Mouse (Mus musculus) heart, embryonic 13.5 days (tissue): ENCODE data around the gene Ccdc141. TPM values are rescaled to one million over a fixed set of nuclear protein-coding genes. Genes with fewer than 3 reads are reported as not detected.
"Not testable (repeated sequence)": the region's sequence is repeated elsewhere in the genome, so short reads cannot be mapped to it uniquely, and the experiment has no call there.

Experiments
- ATAC-seq: fragments of 200-750 bp; cut with Nextera tagmentation; 2 replicates; pipeline ENCODE4 v1.8.0; 2017; ENCODE audit warnings: moderate TSS enrichment; ENCODE audit not compliant: insufficient number of reproducible peaks, low FRiP score, low TSS enrichment; ENCODE audit errors: extremely low read depth
- H3K27ac ChIP-seq: fragments of 300-500 bp; sonication (generic); replicated peaks from 2 replicates; pipeline ENCODE4 v1.5.1; 2015; ENCODE audit warnings: moderate library complexity, mild to moderate bottlenecking, inconsistent platforms
- H3K27me3 ChIP-seq: fragments of 300-500 bp; sonication (generic); replicated peaks from 2 replicates; pipeline ENCODE4 v1.6.1; 2015; ENCODE audit warnings: mild to moderate bottlenecking, inconsistent platforms
- H3K36me3 ChIP-seq: fragments of 300-500 bp; sonication (generic); 2 replicates; pipeline ENCODE4 v1.6.1; 2015; ENCODE audit warnings: mild to moderate bottlenecking, inconsistent platforms
- H3K4me1 ChIP-seq: fragments of 300-500 bp; sonication (generic); 2 replicates; pipeline ENCODE4 v1.6.1; 2015; ENCODE audit warnings: inconsistent platforms
- H3K4me2 ChIP-seq: fragments of 300-500 bp; sonication (generic); 2 replicates; pipeline ENCODE4 v1.6.1; 2015; ENCODE audit warnings: inconsistent platforms, mild to moderate bottlenecking, moderate library complexity
- H3K4me3 ChIP-seq: fragments of 300-500 bp; sonication (generic); 2 replicates; pipeline ENCODE4 v1.5.1; 2015; ENCODE audit warnings: moderate library complexity, mild to moderate bottlenecking, inconsistent platforms
- H3K9ac ChIP-seq: fragments of 300-500 bp; sonication (generic); 2 replicates; pipeline ENCODE4 v1.6.1; 2015; ENCODE audit warnings: inconsistent platforms, mild to moderate bottlenecking, moderate library complexity
- H3K9me3 ChIP-seq: fragments of 300-500 bp; sonication (generic); 2 replicates; pipeline ENCODE4 v1.6.1; 2016; ENCODE audit warnings: inconsistent platforms
- WGBS: fragments of 180-500 bp; shearing (Covaris S2); methylation state at CpG from one replicate; pipeline ENCODE4 v1.1.7; 2015; ENCODE audit warnings: mixed read lengths; 5-methylcytosine and 5-hydroxymethylcytosine counted together
- polyA plus RNA-seq: library from polyadenylated mRNA; unstranded; fragments of >200 nt; fragmentation: Nextera tagmentation; extraction: Ambion mirVana; gene quantifications from 2 replicates; pipeline ENCODE4 v1.2.1, GENCODE M21; 2015

Ccdc141 gene
- polyA plus RNA-seq, 1 experiment from 2014 or later = 156 TPM

DNA sequence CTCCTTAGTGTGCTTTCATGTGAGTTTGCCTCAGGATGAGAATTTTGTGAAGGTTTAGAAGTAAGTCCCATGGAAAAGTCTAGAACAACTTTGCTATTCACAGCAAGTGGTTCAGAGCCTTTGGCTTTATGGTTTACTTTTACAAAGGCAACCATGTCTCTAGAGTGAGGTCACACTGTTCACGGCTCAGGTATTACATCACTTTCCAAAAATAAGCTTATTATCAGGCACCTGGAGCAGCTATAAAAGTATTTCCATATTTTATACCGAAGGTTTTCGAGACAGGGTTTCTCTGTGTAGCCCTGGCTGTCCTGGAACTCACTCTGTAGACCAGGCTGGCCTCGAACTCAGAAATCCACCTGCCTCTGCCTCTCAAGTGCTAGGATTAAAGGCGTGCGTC is 157.0 kb downstream of the Ccdc141 start:
- H3K4me2 ChIP-seq, H3K9me3 ChIP-seq, H3K9ac ChIP-seq, H3K4me3 ChIP-seq, H3K27me3 ChIP-seq, ATAC-seq: not testable (repeated sequence)
- Histone ChIP-seq H3K27ac (peak overlapping the region; percentile 43), H3K36me3 (peaks cover 82% of the 10 kb centered on the region), H3K4me1 (peaks cover 24% of the 10 kb centered on the region)
- 71% methylated on average over 6 of the region's 6 CpGs for WGBS

- H3K9me3 ChIP-seq = no peaks in the 10 kb centered on the region
- no peaks in the 10 kb centered on the region for H3K27me3 ChIP-seq
- no peak overlapping the region for H3K4me2 ChIP-seq
- ATAC-seq = no peak
- H3K9ac ChIP-seq = no peak overlapping the region
- H3K27ac ChIP-seq = peak overlapping the region; percentile 26; the same call in 1 of the 2 replicates
- WGBS = 64% methylated on average over 5 of the region's 5 CpGs
- H3K4me3 ChIP-seq = no peak overlapping the region
- H3K4me1 ChIP-seq = peaks cover 24% of the 10 kb centered on the region
- H3K36me3 ChIP-seq = peaks cover 70% of the 10 kb centered on the region
Measured at GRCm38 (mm10) chr2:77011981-77012380, 158.5 kb downstream of the Ccdc141 start.

GRCm38 (mm10) chr2:77007015-77007414 is 163.4 kb downstream of the Ccdc141 start:
- ATAC-seq = no peak
- no peak overlapping the region for H3K4me3 ChIP-seq
- no peaks in the 10 kb centered on the region for H3K9me3 ChIP-seq
- H3K9ac ChIP-seq = no peak overlapping the region
- no peak overlapping the region for H3K4me2 ChIP-seq
- 79% methylated on average over 7 of the region's 7 CpGs for WGBS
- peaks cover 27% of the 10 kb centered on the region for H3K36me3 ChIP-seq
- H3K27ac ChIP-seq = no peak overlapping the region
- no peaks in the 10 kb centered on the region for H3K27me3 ChIP-seq
- peaks cover 2% of the 10 kb centered on the region; the same call in 1 of the 2 replicates for H3K4me1 ChIP-seq

DNA sequence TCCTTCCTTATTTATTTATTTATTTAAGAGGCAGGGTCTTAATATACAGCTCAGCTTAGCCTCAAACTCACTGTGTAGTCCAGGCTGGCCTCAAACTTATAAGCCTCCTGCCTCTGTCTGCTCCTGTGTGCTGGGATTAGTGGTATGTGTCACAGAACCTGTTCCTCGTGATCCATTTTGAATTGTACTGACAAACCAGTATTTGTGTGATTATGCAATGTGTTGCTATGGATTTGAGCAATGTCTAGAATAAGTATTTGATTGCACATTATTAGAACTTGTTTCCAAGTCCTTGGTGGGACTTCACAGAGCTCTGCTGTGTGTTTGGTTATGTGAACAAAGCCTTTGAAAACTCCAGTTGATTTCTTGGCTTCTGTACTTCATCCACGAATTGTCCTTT is 167.3 kb downstream of the Ccdc141 start:
- Histone ChIP-seq H3K9ac (no peak overlapping the region), H3K4me2 (no peak overlapping the region), H3K9me3 (no peaks in the 10 kb centered on the region), H3K4me3 (no peak overlapping the region), H3K27ac (no peak overlapping the region), H3K4me1 (peaks cover 6% of the 10 kb centered on the region), H3K27me3 (no peaks in the 10 kb centered on the region), H3K36me3 (no peaks in the 10 kb centered on the region)
- no peak for ATAC-seq
- 71% methylated on average over 2 of the region's 2 CpGs for WGBS

GRCm38 (mm10) chr2:76998351-76998750 is 172.1 kb downstream of the Ccdc141 start:
- Histone ChIP-seq H3K4me2 (no peak overlapping the region), H3K4me1 (peaks cover 11% of the 10 kb centered on the region), H3K27ac (peak overlapping the region; percentile 55), H3K4me3 (no peak overlapping the region), H3K9me3 (no peaks in the 10 kb centered on the region), H3K36me3 (no peaks in the 10 kb centered on the region), H3K27me3 (no peaks in the 10 kb centered on the region), H3K9ac (no peak overlapping the region)
- 39% methylated on average over 5 of the region's 5 CpGs for WGBS
- peak; percentile 63; the same call in 1 of the 2 replicates for ATAC-seq

- Histone ChIP-seq H3K27me3 (no peaks in the 10 kb centered on the region), H3K4me1 (0 out of 2 replicates have a peak, but pooled peaks cover under 1% of the 10 kb centered on the region), H3K9me3 (no peaks in the 10 kb centered on the region), H3K27ac (no peak overlapping the region), H3K9ac (no peak overlapping the region), H3K4me2 (no peak overlapping the region), H3K4me3 (no peak overlapping the region), H3K36me3 (no peaks in the 10 kb centered on the region)
- WGBS = 74% methylated on average over 5 of the region's 5 CpGs
- no peak for ATAC-seq
Measured at GRCm38 (mm10) chr2:76992493-76993201, 177.8 kb downstream of the Ccdc141 start.

GRCm38 (mm10) chr2:76987317-76987716 is 183.1 kb downstream of the Ccdc141 start:
- H3K4me2 ChIP-seq = no peak overlapping the region
- no peak for ATAC-seq
- 86% methylated on average over 4 of the region's 4 CpGs for WGBS
- H3K27ac ChIP-seq = no peak overlapping the region
- H3K36me3 ChIP-seq = no peaks in the 10 kb centered on the region
- H3K27me3 ChIP-seq = no peaks in the 10 kb centered on the region
- H3K4me3 ChIP-seq = no peak overlapping the region
- peaks cover 23% of the 10 kb centered on the region for H3K4me1 ChIP-seq
- H3K9ac ChIP-seq = no peak overlapping the region
- H3K9me3 ChIP-seq = no peaks in the 10 kb centered on the region

DNA sequence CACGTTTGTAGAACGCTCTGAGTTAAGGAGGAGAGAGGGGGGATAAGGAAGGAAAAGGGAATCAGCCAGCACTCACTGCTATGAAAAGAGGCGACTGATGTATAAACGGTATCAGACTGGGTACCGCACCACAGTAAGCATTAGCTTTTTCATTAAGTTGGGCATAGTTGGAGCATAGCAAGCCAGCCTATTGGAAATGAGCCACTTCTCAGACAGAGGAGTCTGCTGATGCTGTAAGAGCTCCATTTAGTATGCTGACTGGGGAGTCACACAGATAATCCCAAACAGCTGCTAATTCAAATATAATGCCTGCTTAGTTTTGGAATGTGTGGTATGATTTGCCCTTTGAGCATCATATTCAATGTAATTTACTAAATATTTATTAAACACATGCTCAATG is 186.1 kb downstream of the Ccdc141 start:
- Histone ChIP-seq H3K4me2 (peak overlapping the region; percentile 70), H3K27ac (peak overlapping the region; percentile 97), H3K9ac (no peak overlapping the region), H3K4me3 (no peak overlapping the region), H3K9me3 (no peaks in the 10 kb centered on the region), H3K27me3 (no peaks in the 10 kb centered on the region), H3K4me1 (peaks cover 23% of the 10 kb centered on the region), H3K36me3 (peaks cover 6% of the 10 kb centered on the region)
- WGBS = 40% methylated on average over 5 of the region's 5 CpGs
- no peak for ATAC-seq

DNA sequence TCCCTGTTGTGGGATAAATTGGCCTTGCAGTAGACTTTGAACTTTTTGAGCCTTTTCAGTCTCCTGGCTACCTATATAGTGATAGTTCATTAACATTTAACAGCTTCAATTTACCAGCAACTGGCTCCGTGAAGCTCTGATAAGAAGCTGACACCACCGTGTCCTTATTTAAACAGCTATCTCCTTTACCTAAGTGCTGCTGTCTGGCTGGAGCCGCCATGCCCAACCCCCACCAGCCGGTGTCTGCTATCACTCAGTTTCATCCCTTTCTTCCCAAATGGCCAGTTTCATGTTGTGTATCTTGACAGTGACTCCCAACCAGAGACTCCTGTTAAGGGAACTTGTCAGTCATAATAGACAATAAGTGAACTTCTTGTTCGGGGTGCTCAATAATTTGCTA is 186.8 kb downstream of the Ccdc141 start:
- Histone ChIP-seq H3K36me3 (peaks cover 6% of the 10 kb centered on the region), H3K9me3 (no peaks in the 10 kb centered on the region), H3K4me2 (peak overlapping the region; percentile 70), H3K4me1 (peaks cover 23% of the 10 kb centered on the region), H3K27me3 (no peaks in the 10 kb centered on the region), H3K9ac (no peak overlapping the region), H3K27ac (peak overlapping the region; percentile 97), H3K4me3 (peak overlapping the region; percentile 57; the same call in 1 of the 2 replicates)
- 10% methylated on average over 5 of the region's 5 CpGs for WGBS
- ATAC-seq = no peak

DNA sequence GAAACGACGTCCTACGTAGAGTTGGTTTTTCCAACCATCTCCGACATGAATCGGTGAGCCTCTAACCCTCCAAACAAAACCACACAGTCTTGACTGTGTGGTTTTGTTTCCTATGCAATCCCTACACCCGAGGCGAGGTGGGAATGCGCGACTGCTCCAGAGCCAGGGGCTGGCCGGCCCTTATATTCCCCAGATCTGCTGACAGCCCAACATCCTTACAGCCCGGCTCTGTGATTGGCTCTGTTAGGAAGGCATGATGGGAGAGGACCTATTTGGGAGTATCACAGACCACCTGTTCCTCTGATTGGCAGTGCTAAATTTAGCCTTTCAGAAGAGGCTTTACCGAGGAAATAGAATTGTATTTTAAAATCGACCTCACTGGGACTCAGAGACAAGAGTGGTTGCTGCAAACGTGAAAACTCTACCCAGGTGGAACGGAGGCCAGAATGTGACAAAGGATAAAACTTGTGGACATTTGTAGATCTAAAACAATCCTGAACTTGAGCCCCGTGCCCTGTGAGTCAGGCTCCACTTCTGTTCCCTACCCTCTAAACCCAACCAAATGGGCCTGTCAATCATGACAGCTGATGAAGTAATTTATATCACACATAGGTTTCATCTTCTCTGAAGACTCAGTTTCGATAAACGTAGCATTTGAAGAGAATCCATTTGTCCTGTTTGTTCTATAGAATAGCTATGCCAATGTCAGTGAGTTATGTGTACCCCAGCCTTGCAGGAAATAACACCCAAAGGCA is 187.9 kb downstream of the Ccdc141 start, which contains the start of gene Ttn:
Gene Ttn, minus strand, starts transcription at position 157 of the 755 bp plus-strand sequence.
- peak within 1 kb of the TSS; percentile 97 for H3K27ac ChIP-seq
- H3K9me3 ChIP-seq = no peaks in the 10 kb centered on the region
- peak within 1 kb of the TSS; percentile 83 for H3K9ac ChIP-seq
- no peaks in the 10 kb centered on the region for H3K27me3 ChIP-seq
- peak within 1 kb of the TSS; percentile 57 for H3K4me3 ChIP-seq
- ATAC-seq = peak; percentile 83; the same call in 1 of the 2 replicates
- H3K4me1 ChIP-seq = peaks cover 31% of the 10 kb centered on the region
- peak within 1 kb of the TSS; percentile 70 for H3K4me2 ChIP-seq
- H3K36me3 ChIP-seq = peaks cover 13% of the 10 kb centered on the region
- 38% methylated on average over 18 of the region's 18 CpGs for WGBS

GRCm38 (mm10) chr2:76981717-76982116 is 188.7 kb downstream of the Ccdc141 start:
- H3K27ac ChIP-seq = peak overlapping the region; percentile 97
- peak; percentile 74; the same call in 1 of the 2 replicates for ATAC-seq
- no peaks in the 10 kb centered on the region for H3K9me3 ChIP-seq
- peaks cover 39% of the 10 kb centered on the region for H3K4me1 ChIP-seq
- no peaks in the 10 kb centered on the region for H3K27me3 ChIP-seq
- H3K36me3 ChIP-seq = peaks cover 22% of the 10 kb centered on the region
- H3K9ac ChIP-seq = peak overlapping the region; percentile 83
- peak overlapping the region; percentile 57 for H3K4me3 ChIP-seq
- no peak overlapping the region for H3K4me2 ChIP-seq
- WGBS = 28% methylated on average over 5 of the region's 5 CpGs
